Mouse (Mus musculus): Measurements from ENCODE around the gene Slc6a17. TPM values are rescaled to one million over a fixed set of nuclear protein-coding genes. Genes with fewer than 3 reads are reported as not detected.

Gene Slc6a17
- total RNA-seq, 2 experiments from 2014 or later, result 0.28 to 0.81 TPM

DNA sequence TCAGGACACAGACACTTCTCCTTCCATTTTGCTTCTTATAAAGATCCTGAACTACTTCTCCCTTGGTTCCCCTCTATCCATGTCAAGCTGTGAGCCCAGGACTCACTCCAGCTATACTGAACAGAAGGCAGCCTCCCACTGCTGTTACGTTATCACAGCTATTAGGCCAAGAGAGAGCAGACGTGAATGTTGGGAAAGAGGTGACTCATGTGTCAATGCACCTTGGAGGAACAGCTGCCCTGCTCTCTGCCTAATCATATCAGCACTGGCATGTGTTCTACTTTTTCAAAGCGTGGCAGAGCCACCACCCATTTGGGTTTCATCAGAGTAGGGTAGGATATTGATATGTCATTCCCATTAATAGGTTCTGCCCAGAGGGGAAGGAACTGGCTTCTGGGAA is 71.0 kb downstream of the Slc6a17 start:
- peak overlapping the region; percentile 86 for H3K27ac ChIP-seq
- TF ChIP-seq CTCF (IDR thresholded peaks at IDR 0.05), result no peak
- H3K4me3 ChIP-seq, result no peak overlapping the region
- intact Hi-C loops (cut with DNase I), result no loop called here
- peak; percentile 41 for DNase-seq

DNA sequence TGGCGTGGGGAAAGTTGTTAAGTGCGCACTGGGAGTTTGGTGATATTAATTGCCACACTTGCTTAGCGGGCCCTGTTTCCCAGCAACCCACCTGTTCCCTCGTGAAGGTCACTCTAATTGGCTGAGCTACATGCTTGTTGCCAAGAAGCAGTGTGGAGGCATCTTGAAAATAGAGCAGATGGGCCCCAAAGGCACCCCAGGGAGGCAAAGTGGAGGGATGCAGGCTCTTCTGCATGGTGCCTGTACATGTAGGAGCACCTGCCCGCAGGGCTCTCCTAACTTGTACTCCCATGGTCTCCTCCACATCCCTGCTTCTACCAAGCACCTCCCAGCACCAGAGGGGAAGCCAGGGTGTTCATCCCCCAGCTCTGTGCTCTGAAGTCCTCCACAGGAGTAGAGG is 74.0 kb downstream of the Slc6a17 start:
- TF ChIP-seq CTCF (IDR thresholded peaks at IDR 0.05), result no peak
- intact Hi-C loops (cut with DNase I), result no loop called here
- H3K4me3 ChIP-seq, result no peak overlapping the region
- no peak for DNase-seq
- peak overlapping the region; percentile 86; the same call in 1 of the 2 replicates for H3K27ac ChIP-seq

DNA sequence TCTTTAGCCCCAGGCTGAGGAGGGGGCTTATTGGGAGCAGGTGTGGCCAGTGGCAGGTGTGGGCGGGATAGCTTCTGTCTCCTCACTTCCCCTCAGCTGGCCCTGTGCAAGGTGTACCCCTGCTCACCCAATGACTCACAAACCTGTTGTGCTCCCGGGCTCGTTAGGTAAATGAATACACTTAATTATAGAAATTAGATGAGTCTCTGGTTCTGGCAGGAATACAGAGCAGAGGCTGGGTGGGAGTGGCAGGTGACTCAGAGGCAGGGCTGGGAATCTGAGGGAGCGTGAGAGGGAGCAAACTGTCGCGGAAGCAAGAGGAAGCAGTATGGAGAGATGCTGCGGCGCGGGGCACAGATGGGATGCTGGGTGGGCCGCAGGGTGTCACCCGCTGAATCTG is 75.6 kb downstream of the Slc6a17 start:
- Histone ChIP-seq H3K4me3 (no peak overlapping the region), H3K27ac (peak overlapping the region; percentile 86)
- no peak for DNase-seq
- TF ChIP-seq CTCF (IDR thresholded peaks at IDR 0.05), result no peak
- intact Hi-C loops (cut with DNase I), result no loop called here

DNA sequence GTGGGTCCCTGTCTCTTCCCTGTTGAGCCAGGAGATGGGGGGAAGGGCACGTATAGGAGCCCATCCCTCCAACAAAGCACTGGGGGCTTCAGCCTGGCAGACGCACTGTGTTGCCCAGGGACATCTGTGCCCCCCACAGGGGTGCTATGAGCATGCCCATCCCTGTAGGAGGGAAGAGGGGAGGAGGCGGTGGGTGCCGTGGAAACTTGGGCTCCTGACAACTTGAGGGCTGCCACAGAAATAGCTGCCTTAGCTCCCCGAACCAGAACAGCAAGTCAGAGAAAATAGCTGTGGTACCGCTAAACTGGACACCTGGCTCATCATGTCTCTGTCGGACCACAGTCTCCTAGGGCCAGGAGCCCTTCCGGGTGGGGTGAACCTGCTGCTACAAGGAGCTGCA is 76.5 kb downstream of the Slc6a17 start:
- intact Hi-C loops (cut with DNase I), result no loop called here
- Histone ChIP-seq H3K4me3 (peak overlapping the region; percentile 44), H3K27ac (peak overlapping the region; percentile 86)

DNA sequence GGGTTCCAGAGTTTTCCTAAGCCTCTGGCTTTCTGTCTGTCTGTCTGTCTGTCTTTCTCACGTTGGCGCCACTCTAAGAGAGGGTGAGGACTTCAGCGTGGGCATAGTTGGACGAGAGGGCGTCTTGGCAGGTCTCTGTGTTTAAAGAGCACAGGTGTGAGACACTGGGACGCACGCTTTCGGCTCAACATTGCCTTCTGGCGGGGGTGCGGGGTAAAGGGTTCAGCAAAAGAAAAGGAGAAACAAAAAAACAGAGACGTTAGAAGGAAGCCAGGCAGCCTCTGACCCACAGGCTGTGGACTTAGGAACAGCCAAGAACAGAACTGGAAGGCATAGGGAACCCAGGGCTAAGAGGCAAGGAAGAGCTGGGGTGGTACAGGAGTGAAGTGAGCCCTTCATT is 78.5 kb downstream of the Slc6a17 start:
- Histone ChIP-seq H3K4me3 (no peak overlapping the region), H3K27ac (no peak overlapping the region)
- no peak for TF ChIP-seq CTCF (IDR thresholded peaks at IDR 0.05)
- intact Hi-C loops (cut with DNase I), result no loop called here
- DNase-seq, result no peak

More for the DNA sequence above, 76.5 kb downstream of the Slc6a17 start:
- no peak for TF ChIP-seq CTCF (IDR thresholded peaks at IDR 0.05)
- peak; percentile 52 for DNase-seq

DNA sequence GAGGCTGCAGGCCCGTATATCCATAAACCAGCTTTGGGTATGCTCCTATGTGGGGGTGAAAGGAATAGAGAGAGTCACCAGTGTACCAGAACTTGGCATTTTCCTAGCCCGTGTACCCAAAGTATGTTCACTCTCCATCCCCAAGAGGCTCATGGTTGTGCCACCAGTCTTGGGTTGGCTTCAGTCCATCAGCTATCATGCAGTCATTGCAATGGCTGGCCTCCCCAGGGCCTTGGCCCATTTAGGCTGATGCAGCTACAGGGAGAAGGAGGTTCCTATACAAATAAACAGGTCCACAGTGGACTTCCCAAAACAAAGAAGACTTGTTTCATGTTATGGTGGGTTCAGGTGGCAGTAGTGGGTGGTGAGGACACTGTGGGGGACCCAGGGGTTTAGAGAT is 80.2 kb downstream of the Slc6a17 start:
- DNase-seq, result no peak
- Histone ChIP-seq H3K4me3 (no peak overlapping the region), H3K27ac (no peak overlapping the region)
- intact Hi-C loops (cut with DNase I), result no loop called here
- TF ChIP-seq CTCF (IDR thresholded peaks at IDR 0.05), result no peak

DNA sequence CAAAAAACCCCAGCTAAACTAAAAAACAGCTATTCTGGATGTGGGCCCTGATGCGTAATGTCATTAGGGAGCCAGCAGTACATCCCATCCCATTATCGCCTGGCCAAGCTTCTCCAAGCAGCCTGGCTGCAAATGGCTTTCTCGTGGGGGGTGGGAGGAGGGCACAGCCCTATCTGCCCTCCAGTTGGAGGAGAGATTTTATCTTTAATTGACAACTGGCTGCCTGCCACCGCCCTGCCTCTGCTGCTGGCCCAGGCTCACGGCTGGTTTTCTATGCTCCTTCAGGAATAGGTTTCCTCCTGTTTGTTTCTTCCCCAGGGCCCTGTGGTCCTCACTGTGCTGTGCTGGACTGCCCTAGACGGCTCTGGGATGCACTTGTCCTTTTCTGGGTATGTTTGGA is 81.4 kb downstream of the Slc6a17 start:
- H3K27ac ChIP-seq, result peak overlapping the region; percentile 35; the same call in 1 of the 2 replicates
- intact Hi-C loops (cut with DNase I), result no loop called here
- no peak overlapping the region for H3K4me3 ChIP-seq
- peak; percentile 53 for DNase-seq
- TF ChIP-seq CTCF (IDR thresholded peaks at IDR 0.05), result no peak

DNA sequence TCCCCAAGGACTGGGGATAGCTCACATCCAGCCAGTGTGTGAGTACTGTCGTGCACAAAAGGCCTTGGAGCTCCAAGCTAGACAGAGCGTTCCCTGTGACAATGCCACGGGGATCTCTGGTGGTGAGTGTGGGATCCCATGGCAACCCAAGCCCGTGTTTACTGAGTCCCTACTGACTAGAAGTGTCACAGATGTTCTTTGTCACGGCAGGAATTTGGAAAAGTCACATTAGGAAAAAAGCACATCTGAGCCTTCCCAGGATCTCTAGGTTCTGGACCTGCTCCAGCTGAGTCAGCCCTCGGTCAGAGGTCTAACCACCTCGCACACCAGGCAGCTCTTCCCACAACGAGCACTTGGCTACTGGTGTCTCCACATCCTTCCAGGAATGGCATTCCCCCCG is 84.2 kb downstream of the Slc6a17 start:
- intact Hi-C loops (cut with DNase I), result no loop called here

DNA sequence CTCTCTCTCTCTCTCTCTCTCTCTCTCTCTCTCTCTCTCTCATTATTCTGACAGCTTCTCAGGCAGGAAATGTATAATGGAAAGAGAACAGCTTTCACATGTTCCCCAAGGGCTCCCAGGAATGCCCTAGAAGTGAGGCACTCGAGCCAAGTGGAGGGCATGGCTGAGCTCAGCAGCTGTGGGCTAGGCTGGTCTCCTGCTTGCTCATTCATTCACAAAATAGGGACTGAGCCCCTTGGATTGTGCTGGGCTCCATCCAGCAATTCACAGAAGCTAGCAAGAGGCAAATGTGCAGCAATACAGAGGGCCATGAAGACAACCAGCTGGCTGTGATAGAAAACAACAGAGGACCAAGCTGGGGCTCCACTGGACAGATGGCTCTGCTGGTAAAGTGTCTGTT is 86.5 kb downstream of the Slc6a17 start:
- H3K4me3 ChIP-seq, result no peak overlapping the region
- no peak overlapping the region for H3K27ac ChIP-seq
- TF ChIP-seq CTCF (IDR thresholded peaks at IDR 0.05), result no peak
- intact Hi-C loops (cut with DNase I), result no loop called here
- no peak for DNase-seq

More for the DNA sequence above, 84.2 kb downstream of the Slc6a17 start:
- Histone ChIP-seq H3K27ac (no peak overlapping the region), H3K4me3 (no peak overlapping the region)
- TF ChIP-seq CTCF (IDR thresholded peaks at IDR 0.05), result no peak
- no peak for DNase-seq

DNA sequence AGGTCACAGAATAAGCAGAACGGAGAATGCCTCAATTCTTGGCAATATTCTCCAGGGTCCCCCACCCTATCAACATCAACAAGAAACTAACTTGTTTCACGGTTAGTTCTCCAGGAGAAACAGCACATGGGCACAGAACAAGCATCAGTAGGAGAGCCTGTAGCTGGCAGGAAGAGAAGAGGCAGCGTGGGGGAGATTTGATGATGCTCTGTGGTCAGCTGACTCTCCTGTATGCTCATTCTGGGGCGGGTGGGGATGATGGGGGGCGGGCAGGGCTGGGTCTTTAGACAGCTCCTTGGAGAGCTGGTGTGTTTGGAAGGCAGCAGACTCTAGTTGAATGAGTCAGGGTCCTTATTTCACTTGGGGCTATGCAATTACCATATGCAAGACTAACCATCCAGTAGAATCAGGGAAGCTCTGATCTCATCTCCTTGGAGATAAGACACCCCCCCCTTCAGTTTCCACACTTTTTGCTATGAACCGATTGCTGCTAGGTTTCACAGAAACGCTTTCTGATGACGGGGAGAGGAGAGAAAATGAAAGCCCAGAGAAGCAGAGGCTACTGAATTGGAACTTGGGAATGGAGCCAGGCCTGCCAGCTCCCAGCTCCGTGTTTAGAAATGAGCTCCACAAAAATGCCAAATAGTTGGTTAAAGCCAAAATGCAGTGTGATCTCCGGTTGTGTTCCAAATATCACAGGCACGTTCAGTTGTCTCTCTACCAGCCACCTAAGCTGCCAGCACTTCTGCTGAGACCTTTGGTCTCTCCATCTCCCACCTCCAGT is 93.4 kb downstream of the Slc6a17 start:
- no peak for TF ChIP-seq CTCF (IDR thresholded peaks at IDR 0.05)
- Histone ChIP-seq H3K4me3 (no peak overlapping the region), H3K27ac (no peak overlapping the region)
- intact Hi-C loops (cut with DNase I), result no loop called here
- DNase-seq, result no peak

DNA sequence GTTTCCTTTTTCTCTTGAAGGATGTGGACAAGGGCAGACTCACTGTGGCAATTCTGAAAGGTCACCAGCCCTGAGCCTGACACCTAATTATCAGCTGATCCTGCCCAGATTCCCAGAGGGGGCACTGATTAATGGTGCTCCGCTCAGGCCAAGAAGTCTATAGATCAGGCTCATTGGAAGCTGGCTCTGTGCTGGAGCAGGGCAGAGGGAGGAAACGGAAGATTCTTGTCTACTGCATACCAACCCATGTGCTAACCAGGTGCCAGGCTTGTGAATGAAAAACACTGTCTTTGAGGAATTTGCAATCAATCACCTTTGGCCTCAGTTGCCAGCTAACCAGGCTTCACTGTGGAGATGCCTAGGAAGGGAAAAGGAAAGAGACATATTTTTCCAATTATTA is 97.7 kb downstream of the Slc6a17 start:
- intact Hi-C loops (cut with DNase I), result no loop called here
- no peak for TF ChIP-seq CTCF (IDR thresholded peaks at IDR 0.05)

More for the DNA sequence above, 97.7 kb downstream of the Slc6a17 start:
- Histone ChIP-seq H3K4me3 (no peak overlapping the region), H3K27ac (no peak overlapping the region)
- no peak for DNase-seq

Other genes starting within 250 kb of the Slc6a17 start
- gene Lamtor5, start 239.2 kb downstream of the Slc6a17 start, total RNA-seq (2021), result 10 to 100 TPM; 57.8 to 64.8 TPM
- gene Slc16a4, start 226.8 kb downstream of the Slc6a17 start, total RNA-seq (2021), result under 1 TPM in 1 of 2 experiments, not detected in 1; 0.17 TPM
- 10 to 100 TPM; 22.3 TPM for gene Rbm15, start 184.3 kb downstream of the Slc6a17 start, total RNA-seq (2021)
- 10 to 100 TPM; 51.9 to 72.3 TPM for gene Kcnc4, start 58.5 kb downstream of the Slc6a17 start, total RNA-seq (2021)
- gene Ubl4b, start 37.1 kb upstream of the Slc6a17 start, total RNA-seq (2021), result not detected
- not detected for gene Alx3, start 77.0 kb upstream of the Slc6a17 start, total RNA-seq (2021)
- not detected for gene Gm10961, start 113.3 kb upstream of the Slc6a17 start, total RNA-seq (2021)
- 10 to 100 TPM; 16.6 to 20.4 TPM for gene Strip1, start 113.7 kb upstream of the Slc6a17 start, total RNA-seq (2021)
- 10 to 100 TPM; 30.0 to 33.0 TPM for gene Ahcyl1, start 178.5 kb upstream of the Slc6a17 start, total RNA-seq (2021)
- gene Csf1, start 242.5 kb upstream of the Slc6a17 start, total RNA-seq (2021), result 1 to 10 TPM; 7.9 to 8.5 TPM

Data from gastrocnemius, adult 2 months (tissue).